Comparison of ENCODE assay signal across 37 mouse cellular contexts in the genomic region with DNA sequence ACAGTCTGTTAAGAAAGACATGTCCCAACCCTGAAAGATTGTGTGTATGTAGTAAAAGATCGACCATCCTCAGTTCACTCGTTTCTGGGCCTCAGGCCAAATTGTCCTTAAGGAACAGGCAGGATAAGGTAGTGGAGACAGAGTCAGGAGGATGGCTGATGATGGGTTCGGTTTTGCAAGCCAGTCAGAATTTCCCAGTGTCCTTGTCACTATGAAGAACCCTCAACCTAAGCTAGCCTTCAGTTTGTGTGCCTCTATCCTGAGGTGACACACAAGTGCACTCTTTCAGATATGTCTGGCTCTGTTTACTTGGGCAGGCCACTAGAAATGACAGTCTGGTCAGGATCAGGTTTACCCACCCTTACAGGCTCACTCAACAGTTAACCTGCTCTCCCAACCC. TPM values are rescaled to one million over a fixed set of nuclear protein-coding genes. Genes with fewer than 3 reads are reported as not detected.
"Had no signal": no experiment of that assay in that cellular context is flagged by ENCODE, and none has a peak within 500 bp of the region (broad histone marks: within the 10 kb centered on the region; RNA-seq: fewer than 3 reads in every experiment).

No protein-coding gene starts in this region.

- H3K36me3 ChIP-seq: intestine, embryonic 15.5 days had no signal

- H3K27me3 ChIP-seq: heart, embryonic 12.5 days; heart, embryonic 13.5 days; heart, embryonic 15.5 days; hindbrain, embryonic 12.5 days; hindbrain, embryonic 13.5 days; hindbrain, embryonic 15.5 days; intestine, embryonic 15.5 days; kidney, embryonic 15.5 days had no signal

- H3K27ac ChIP-seq: heart, embryonic 13.5 days; heart, embryonic 15.5 days; hindbrain, embryonic 10.5 days; hindbrain, embryonic 12.5 days; hindbrain, embryonic 13.5 days; hindbrain, embryonic 14.5 days; hindbrain, embryonic 15.5 days; hindbrain, postnatal 0 days; intestine, embryonic 15.5 days; kidney, embryonic 15.5 days; kidney, postnatal 0 days; layer of hippocampus, adult 2 months had no signal

- H3K9ac ChIP-seq: heart, embryonic 12.5 days; heart, embryonic 13.5 days; heart, embryonic 15.5 days; hindbrain, embryonic 12.5 days; hindbrain, embryonic 13.5 days; hindbrain, embryonic 14.5 days; hindbrain, embryonic 15.5 days; intestine, embryonic 15.5 days; kidney, embryonic 15.5 days had no signal

- H3K4me3 ChIP-seq: heart, embryonic 12.5 days; heart, embryonic 13.5 days; heart, embryonic 15.5 days; hindbrain, embryonic 10.5 days; hindbrain, embryonic 12.5 days; hindbrain, embryonic 13.5 days; hindbrain, embryonic 15.5 days; intestine, embryonic 15.5 days; kidney, embryonic 15.5 days; layer of hippocampus, adult 2 months had no signal

- H3K4me1 ChIP-seq: hindbrain, embryonic 10.5 days; hindbrain, embryonic 12.5 days; hindbrain, embryonic 13.5 days; hindbrain, embryonic 15.5 days; kidney, embryonic 15.5 days had no signal

- DNase-seq: heart, postnatal 10 days; heart, postnatal 14 days; heart, postnatal 4 days; kidney, adult 11 months; kidney, adult 18-20 months; kidney, adult 2 months; kidney, adult 8-10 months; kidney, adult 9 months; kidney, postnatal 10 days; kidney, postnatal 14 days; kidney, postnatal 25 days; kidney, postnatal 36 days; kidney, postnatal 4 days; layer of hippocampus, adult 9-11 months; layer of hippocampus, postnatal 36 days had no signal

- ATAC-seq: hindbrain, embryonic 16.5 days; hindbrain, postnatal 0 days; inflammation-experienced regulatory T-cells, adult 6 months; intestine, embryonic 15.5 days; intestine, embryonic 16.5 days; intestine, postnatal 0 days had no signal

- H3K9me3 ChIP-seq: heart, embryonic 12.5 days; heart, embryonic 13.5 days; heart, embryonic 15.5 days; hindbrain, embryonic 10.5 days; hindbrain, embryonic 12.5 days; hindbrain, embryonic 13.5 days; hindbrain, embryonic 15.5 days; intestine, embryonic 15.5 days; kidney, embryonic 15.5 days had no signal

- H3K4me2 ChIP-seq: heart, embryonic 11.5 days; heart, embryonic 12.5 days; heart, embryonic 13.5 days; heart, embryonic 15.5 days; hindbrain, embryonic 12.5 days; hindbrain, embryonic 13.5 days; hindbrain, embryonic 14.5 days; hindbrain, embryonic 15.5 days; intestine, embryonic 15.5 days; kidney, embryonic 15.5 days had no signal

RNA-seq across cellular contexts. Expression of gene Drd1, which starts 47.8 kb away (rescaled TPM):
- total RNA-seq: hematopoietic stem cell, adult 5-6 weeks had no signal
- polyA plus RNA-seq: heart, embryonic 11.5 days; heart, embryonic 12.5 days; heart, embryonic 14.5 days; heart, embryonic 16.5 days; large intestine, adult 2 months had no signal
